Comparison of ENCODE assay signal across 30 mouse cellular contexts in genomic region chr11:117925541-117925940, GRCm38 (mm10). TPM values are rescaled to one million over a fixed set of nuclear protein-coding genes. Genes with fewer than 3 reads are reported as not detected.
DNase-seq lines count a peak whose midpoint lies in the region; ATAC-seq lines count a peak whose summit lies in the region.
"Had no signal": no experiment of that assay in that cellular context is flagged by ENCODE, and none has a peak within 500 bp of the region (broad histone marks: within the 10 kb centered on the region; RNA-seq: fewer than 3 reads in every experiment).

No protein-coding gene starts in this region.

- H3K9ac ChIP-seq in forebrain, embryonic 12.5 days: no peak overlapping the region
- H3K9ac ChIP-seq in forebrain, embryonic 11.5 days (ENCODE audit: low read length): no peak overlapping the region
- H3K9ac ChIP-seq in liver, embryonic 11.5 days (ENCODE audit: low read depth, low read length): no peak overlapping the region
- H3K9ac ChIP-seq: embryonic facial prominence, embryonic 15.5 days; forebrain, embryonic 15.5 days; heart, embryonic 13.5 days; hindbrain, embryonic 15.5 days; intestine, embryonic 15.5 days had no signal

- H3K27ac ChIP-seq in forebrain, embryonic 12.5 days: no peak overlapping the region
- no peak overlapping the region for H3K27ac ChIP-seq in forebrain, embryonic 11.5 days (ENCODE audit: low read depth, low read length)
- H3K27ac ChIP-seq in liver, embryonic 11.5 days (ENCODE audit: low read depth, low read length): no peak overlapping the region
- H3K27ac ChIP-seq: embryonic facial prominence, embryonic 15.5 days; forebrain, embryonic 15.5 days; gastrocnemius, adult 2 months; heart, embryonic 10.5 days; heart, embryonic 13.5 days; hindbrain, embryonic 15.5 days; intestine, embryonic 15.5 days had no signal

- H3K4me3 ChIP-seq in forebrain, embryonic 12.5 days (replicated peaks): no peak overlapping the region
- H3K4me3 ChIP-seq in forebrain, embryonic 11.5 days (ENCODE audit: low read depth, low read length): no peak overlapping the region
- H3K4me3 ChIP-seq in liver, embryonic 11.5 days (ENCODE audit: low read depth, low read length): no peak overlapping the region
- H3K4me3 ChIP-seq: embryonic facial prominence, embryonic 15.5 days; forebrain, embryonic 15.5 days; gastrocnemius, adult 2 months; heart, embryonic 10.5 days; heart, embryonic 13.5 days; hindbrain, embryonic 15.5 days; intestine, embryonic 15.5 days had no signal

- no peaks in the 10 kb centered on the region for H3K36me3 ChIP-seq in forebrain, embryonic 12.5 days (replicated peaks)
- no peaks in the 10 kb centered on the region for H3K36me3 ChIP-seq in forebrain, embryonic 11.5 days (ENCODE audit: control insufficient read depth, insufficient read depth, low read length)
- H3K36me3 ChIP-seq in liver, embryonic 11.5 days (ENCODE audit: control insufficient read depth, insufficient read depth, low read length): no peaks in the 10 kb centered on the region
- H3K36me3 ChIP-seq: embryonic facial prominence, embryonic 15.5 days; forebrain, embryonic 15.5 days; G1E; heart, embryonic 10.5 days; heart, embryonic 13.5 days; hindbrain, embryonic 15.5 days; intestine, embryonic 15.5 days had no signal

- no peak overlapping the region for H3K4me2 ChIP-seq in forebrain, embryonic 12.5 days
- no peak overlapping the region for H3K4me2 ChIP-seq in forebrain, embryonic 11.5 days (ENCODE audit: low read depth, low read length, severe bottlenecking)
- no peak overlapping the region for H3K4me2 ChIP-seq in liver, embryonic 11.5 days
- H3K4me2 ChIP-seq: embryonic facial prominence, embryonic 15.5 days; forebrain, embryonic 15.5 days; heart, embryonic 13.5 days; hindbrain, embryonic 15.5 days; intestine, embryonic 15.5 days had no signal

- 8% methylated on average over 1 of the region's 1 CpGs for WGBS in forebrain, embryonic 12.5 days
- WGBS in forebrain, embryonic 11.5 days: 45% methylated on average over 1 of the region's 1 CpGs
- 74% methylated on average over 1 of the region's 1 CpGs for WGBS in liver, embryonic 11.5 days

- H3K9me3 ChIP-seq in forebrain, embryonic 12.5 days: no peaks in the 10 kb centered on the region
- H3K9me3 ChIP-seq in forebrain, embryonic 11.5 days (ENCODE audit: control insufficient read depth, low read length): no peaks in the 10 kb centered on the region
- no peaks in the 10 kb centered on the region for H3K9me3 ChIP-seq in liver, embryonic 11.5 days (ENCODE audit: control insufficient read depth, low read length)
- H3K9me3 ChIP-seq: embryonic facial prominence, embryonic 15.5 days; forebrain, embryonic 15.5 days; G1E; heart, embryonic 10.5 days; heart, embryonic 13.5 days; hindbrain, embryonic 15.5 days; intestine, embryonic 15.5 days had no signal

- no peak for DNase-seq in forebrain, embryonic 11.5 days (ENCODE audit: low spot score)
- peak; percentile 67 for DNase-seq in retina, adult 2 months (ENCODE audit: low read depth, low spot score)
- DNase-seq in retina, embryonic 14.5 days (ENCODE audit: low spot score): no peak
- DNase-seq in retina, postnatal 1 day: peak; percentile 85
- no peak for DNase-seq in liver, embryonic 11.5 days (ENCODE audit: low spot score)
- no peak for DNase-seq in heart, adult 8-10 months (ENCODE audit: low spot score)
- DNase-seq: adrenal gland, adult 2 months; adrenal gland, postnatal 14 days; B cell, adult 2 months; cerebellum, adult 11-12 months; cerebellum, adult 8-10 months; cerebellum, postnatal 10 days; cerebellum, postnatal 36 days; embryo, embryonic 11 days; gastrocnemius, adult 2 months; gastrocnemius, postnatal 14 days; heart, adult 18-20 months; heart, postnatal 14 days; heart, postnatal 4 days; kidney, adult 11 months had no signal

- peaks cover 12% of the 10 kb centered on the region for H3K4me1 ChIP-seq in forebrain, embryonic 12.5 days
- no peaks in the 10 kb centered on the region; the same call in 1 of the 2 replicates for H3K4me1 ChIP-seq in forebrain, embryonic 11.5 days (replicated peaks; ENCODE audit: control insufficient read depth, insufficient read depth, low read length)
- H3K4me1 ChIP-seq in liver, embryonic 11.5 days (replicated peaks; ENCODE audit: control insufficient read depth, insufficient read depth, low read length): peaks cover 1% of the 10 kb centered on the region; the same call in 1 of the 2 replicates

- ATAC-seq in forebrain, embryonic 12.5 days (ENCODE audit: low FRiP score): 0 out of 2 replicates have a peak, but pooled peaks have one; percentile 17
- ATAC-seq in forebrain, embryonic 11.5 days (replicated peaks; ENCODE audit: low FRiP score): no peak; the same call in 1 of the 2 replicates
- ATAC-seq in liver, embryonic 11.5 days (replicated peaks; ENCODE audit: low FRiP score): no peak
- ATAC-seq: forebrain, embryonic 15.5 days; intestine, embryonic 15.5 days; Patski had no signal

- peaks cover 20% of the 10 kb centered on the region for H3K27me3 ChIP-seq in forebrain, embryonic 12.5 days
- peaks cover 2% of the 10 kb centered on the region; the same call in 1 of the 2 replicates for H3K27me3 ChIP-seq in forebrain, embryonic 11.5 days (ENCODE audit: control insufficient read depth, insufficient read depth, low read length)
- H3K27me3 ChIP-seq in liver, embryonic 11.5 days (replicated peaks; ENCODE audit: control insufficient read depth, insufficient read depth, low read length): peaks cover 15% of the 10 kb centered on the region
- H3K27me3 ChIP-seq: embryonic facial prominence, embryonic 15.5 days; forebrain, embryonic 15.5 days; intestine, embryonic 15.5 days; Patski had no signal

RNA-seq across cellular contexts. Expression of gene Socs3, which starts 44.3 kb away (rescaled TPM):
- 13.5 and 14.7 TPM in 2 replicates for polyA plus RNA-seq in forebrain, embryonic 12.5 days (2016; fragmentation: Nextera tagmentation; extraction: Ambion mirVana)
- polyA plus RNA-seq in forebrain, embryonic 11.5 days (2014; fragmentation: Nextera tagmentation; extraction: Ambion mirVana): 5.4 and 5.9 TPM in 2 replicates
- 3.7 and 4.6 TPM in 2 replicates for polyA plus RNA-seq in liver, embryonic 11.5 days (2014; fragmentation: Nextera tagmentation; extraction: Ambion mirVana)
- total RNA-seq in heart, adult 8-10 months (2022): 1 to 10 TPM; 3.8 to 6.2 (median 4.7) TPM

RNA-seq across cellular contexts. Expression of gene Tha1, which starts 52.3 kb away (rescaled TPM):
- 2.9 and 3.9 TPM in 2 replicates for polyA plus RNA-seq in forebrain, embryonic 12.5 days (2016; fragmentation: Nextera tagmentation; extraction: Ambion mirVana)
- polyA plus RNA-seq in forebrain, embryonic 11.5 days (2014; fragmentation: Nextera tagmentation; extraction: Ambion mirVana): 3.2 and 4.0 TPM in 2 replicates
- 1.5 and 1.7 TPM in 2 replicates for polyA plus RNA-seq in liver, embryonic 11.5 days (2014; fragmentation: Nextera tagmentation; extraction: Ambion mirVana)
- total RNA-seq in heart, adult 8-10 months (2022): 10 to 100 TPM in 3 of 4 experiments, 1 to 10 TPM in 1; 9.0 to 11.3 (median 10.3) TPM
- total RNA-seq: CH12.LX, G1E had no signal
- polyA plus RNA-seq: G1E had no signal

Comparison
In these comparisons a context has a peak if more than half of its experiments do, and no peak if none do; other contexts are left out.
1. DNase-seq: peak in retina, adult 2 months (single experiment) and retina, postnatal 1 day (single experiment); none in forebrain, embryonic 11.5 days (single experiment), retina, embryonic 14.5 days (single experiment), liver, embryonic 11.5 days (single experiment) and heart, adult 8-10 months (single experiment).